Mouse (Mus musculus) duodenum, adult 2 months (tissue): ENCODE results near the gene Cyp27a1. TPM values are rescaled to one million over a fixed set of nuclear protein-coding genes. Genes with fewer than 3 reads are reported as not detected.

ENCODE experiments used
- polyA plus RNA-seq: library from polyadenylated mRNA; depleted of rRNA; stranded (reverse); fragments of >200 nt; gene quantifications from 2 replicates; pipeline ENCODE4 v1.2.3, GENCODE M21; 2012; ENCODE audit warnings: low replicate concordance; rRNA removed

The Cyp27a1 gene
- polyA plus RNA-seq = 8.0 and 32.7 TPM in 2 replicates

DNA sequence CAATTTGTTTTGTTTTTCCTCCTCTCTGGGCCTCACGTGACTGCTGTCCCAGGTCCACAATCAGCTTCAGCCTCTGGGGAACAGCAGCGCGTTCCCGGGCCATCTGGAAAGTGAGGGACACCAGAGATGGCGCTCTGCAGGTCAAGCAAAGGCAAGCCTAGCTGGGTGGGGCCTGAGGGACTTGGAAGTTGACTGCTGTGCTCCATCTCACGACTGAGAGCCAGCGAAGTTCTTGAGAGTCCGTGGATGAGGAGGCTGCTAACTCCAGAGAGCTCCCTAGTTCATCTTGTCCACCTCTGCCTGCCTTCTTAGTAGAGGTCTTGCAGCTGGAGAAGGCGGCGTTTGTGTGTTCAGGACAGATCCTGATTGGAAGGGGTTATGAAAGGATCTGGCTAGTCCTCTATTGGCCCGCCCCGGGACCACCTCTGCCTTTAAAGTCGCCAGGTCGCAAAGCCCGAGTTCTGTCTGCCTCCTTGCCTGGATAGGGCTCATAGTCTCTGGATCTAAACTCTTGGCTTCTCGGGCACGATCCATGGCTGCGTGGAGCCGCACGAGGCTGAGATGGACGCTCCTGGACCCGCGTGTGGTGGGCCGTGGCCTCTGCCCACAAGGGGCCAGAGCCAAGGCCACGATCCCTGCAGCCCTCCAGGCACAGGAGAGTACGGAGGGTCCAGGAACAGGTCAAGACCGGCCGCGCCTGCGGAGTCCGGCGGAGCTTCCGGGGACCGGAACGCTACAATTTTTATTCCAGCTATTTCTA is at the start of gene Cyp27a1:
TSS of gene Cyp27a1 (plus strand) at position 476 of the 760 bp plus-strand sequence.

DNA sequence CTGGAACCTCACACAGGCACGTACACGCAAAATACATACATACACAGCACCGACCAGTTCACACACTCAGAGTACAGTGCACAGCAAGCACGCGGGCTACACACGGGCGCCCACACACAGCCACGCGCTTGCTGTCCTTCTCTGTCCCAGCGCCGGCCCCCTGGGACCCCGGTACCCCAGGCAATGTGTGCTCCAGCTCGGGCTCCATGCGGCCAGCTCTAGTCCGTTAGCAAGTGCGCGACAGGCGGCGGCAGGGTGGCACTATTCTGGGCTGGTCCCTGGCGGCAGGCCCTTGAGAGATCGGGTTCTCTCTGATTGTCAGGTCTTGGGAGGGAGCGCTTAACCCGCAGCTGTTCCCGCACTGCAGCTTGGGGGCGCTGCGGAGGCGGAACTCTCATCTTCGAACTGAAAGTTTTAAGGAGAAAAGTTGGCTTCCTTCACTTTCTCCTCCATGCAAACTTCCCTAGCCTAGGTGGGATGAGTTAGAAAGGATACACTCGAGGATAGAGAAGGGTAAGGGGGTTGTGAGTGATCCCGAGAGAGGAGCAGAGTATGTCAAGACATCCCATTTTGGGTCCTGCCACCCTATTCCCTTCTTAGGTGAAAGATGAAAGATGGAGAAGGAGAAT is 35.4 kb downstream of the Cyp27a1 start, which contains the start of gene Prkag3:
TSS of gene Prkag3 (minus strand) at position 579 of the 629 bp plus-strand sequence.

DNA sequence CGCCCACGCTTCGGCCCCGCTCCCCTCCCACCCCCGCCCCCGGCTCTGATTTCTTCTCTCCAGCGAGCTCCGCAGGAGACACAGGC is 58.3 kb downstream of the Cyp27a1 start, which contains the start of gene Wnt6:
TSS of gene Wnt6 (plus strand) at position 48 of the 86 bp plus-strand sequence.

Other genes with a start within 250 kb of the Cyp27a1 start
- gene Cnot9, start 207.5 kb upstream of the Cyp27a1 start, polyA plus RNA-seq = 11.3 and 13.8 TPM in 2 replicates
- 0.08 TPM in 1 of 2 replicates, not detected in the other for gene Plcd4, start 170.7 kb upstream of the Cyp27a1 start, polyA plus RNA-seq
- 0.98 and 1.5 TPM in 2 replicates for gene Usp37, start 169.3 kb upstream of the Cyp27a1 start, polyA plus RNA-seq
- 5.8 and 7.8 TPM in 2 replicates for gene Zfp142, start 125.3 kb upstream of the Cyp27a1 start, polyA plus RNA-seq
- gene Bcs1l, start 125.3 kb upstream of the Cyp27a1 start, polyA plus RNA-seq = 5.4 and 7.4 TPM in 2 replicates
- gene Rnf25, start 112.2 kb upstream of the Cyp27a1 start, polyA plus RNA-seq = 16.9 and 18.9 TPM in 2 replicates
- gene Stk36, start 112.1 kb upstream of the Cyp27a1 start, polyA plus RNA-seq = 0.85 and 1.4 TPM in 2 replicates
- gene Ttll4, start 51.8 kb upstream of the Cyp27a1 start, polyA plus RNA-seq = 8.7 and 10.8 TPM in 2 replicates
- gene Prkag3, start 35.6 kb downstream of the Cyp27a1 start, polyA plus RNA-seq = 0.07 and 0.40 TPM in 2 replicates
- gene Wnt6, start 58.3 kb downstream of the Cyp27a1 start, polyA plus RNA-seq = 2.5 and 11.0 TPM in 2 replicates
- gene Wnt10a, start 77.9 kb downstream of the Cyp27a1 start, polyA plus RNA-seq = 0.11 and 0.44 TPM in 2 replicates
- 2.2 and 2.5 TPM in 2 replicates for gene Cdk5r2, start 141.4 kb downstream of the Cyp27a1 start, polyA plus RNA-seq
- gene Fev, start 171.8 kb downstream of the Cyp27a1 start, polyA plus RNA-seq = 3.2 and 3.6 TPM in 2 replicates
- 1.1 and 1.6 TPM in 2 replicates for gene Cryba2, start 179.6 kb downstream of the Cyp27a1 start, polyA plus RNA-seq
- 0.07 and 0.20 TPM in 2 replicates for gene Cfap65, start 222.0 kb downstream of the Cyp27a1 start, polyA plus RNA-seq
- 107 and 239 TPM in 2 replicates for gene Ihh, start 238.1 kb downstream of the Cyp27a1 start, polyA plus RNA-seq